Mouse (Mus musculus) forelimb bud, embryonic 11.5 days (tissue): ENCODE measurements at regions not wholly inside any gene's neighbourhood (a gene's known extent, or its start where the extent isn't known, plus 50 kb on each side); places are given as distances from the start of the nearest gene placed in this dataset.
"Not testable (repeated sequence)": the region's sequence is repeated elsewhere in the genome, so short reads cannot be mapped to it uniquely, and the experiment has no call there.

Experiments used
- DNase-seq: peaks from one replicate; pipeline ENCODE4 v3.0.0-alpha.2; 2012; ENCODE audit warnings: low read depth, low spot score

DNA sequence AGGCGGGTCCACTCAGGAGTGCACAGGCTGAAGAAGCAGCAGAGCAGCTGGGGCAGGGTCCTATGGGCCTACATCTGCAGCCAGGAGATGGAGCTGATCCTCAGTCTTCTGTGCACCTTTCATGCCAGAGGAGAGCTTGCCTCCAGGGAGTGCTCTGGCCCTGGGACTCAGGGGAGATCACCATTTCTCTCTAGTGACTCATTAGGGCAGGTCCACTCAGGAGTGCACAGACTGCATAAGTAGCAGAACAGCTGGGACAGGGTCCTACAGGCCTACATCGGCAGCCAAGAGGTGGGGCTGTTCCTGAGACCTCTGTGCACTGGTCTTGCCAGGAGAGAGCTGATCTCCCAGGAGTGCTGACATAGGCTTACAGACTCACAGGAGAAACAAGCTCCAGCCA is 159.4 kb upstream of the Gm21897 start:
- DNase-seq = no peak

DNA sequence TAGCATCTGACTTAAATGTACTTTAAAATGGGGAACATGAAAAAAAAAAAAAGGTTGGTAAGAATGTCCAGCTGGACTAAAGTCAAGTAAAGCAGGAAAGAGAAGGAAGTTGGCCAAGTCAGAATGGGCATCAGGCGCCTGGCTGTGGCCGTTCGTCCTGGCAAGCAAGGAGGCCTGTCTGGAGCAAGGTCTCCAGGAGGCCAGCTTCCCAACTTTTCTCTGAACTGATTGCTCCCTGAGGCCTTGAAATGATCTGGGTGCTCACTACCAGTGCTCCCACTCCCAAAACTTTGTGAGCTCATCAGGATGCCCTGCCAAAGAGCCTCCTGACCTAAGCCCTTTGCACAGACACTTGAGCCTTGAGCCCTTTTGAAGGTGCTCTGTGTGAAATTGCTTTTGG is 141.7 kb upstream of the Gm21897 start:
- DNase-seq = no peak

DNA sequence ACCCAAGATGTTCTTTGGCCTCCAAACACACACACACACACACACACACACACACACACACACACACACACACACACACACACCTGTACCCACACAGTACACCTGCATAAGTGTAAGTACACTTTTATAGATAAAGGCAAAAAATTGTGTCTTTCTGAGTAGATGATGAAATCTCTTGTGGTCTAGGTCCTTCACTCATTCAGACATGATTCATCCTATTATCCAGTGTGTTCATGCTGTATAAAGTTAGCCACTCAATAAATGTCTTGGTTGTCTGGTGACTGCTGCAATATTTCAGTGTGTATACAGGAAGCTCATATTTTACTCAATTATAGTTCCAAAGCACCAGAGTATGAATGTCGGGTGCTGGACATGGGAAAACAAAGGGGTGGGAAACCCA is 131.5 kb upstream of the Gm21897 start:
- no peak for DNase-seq

DNA sequence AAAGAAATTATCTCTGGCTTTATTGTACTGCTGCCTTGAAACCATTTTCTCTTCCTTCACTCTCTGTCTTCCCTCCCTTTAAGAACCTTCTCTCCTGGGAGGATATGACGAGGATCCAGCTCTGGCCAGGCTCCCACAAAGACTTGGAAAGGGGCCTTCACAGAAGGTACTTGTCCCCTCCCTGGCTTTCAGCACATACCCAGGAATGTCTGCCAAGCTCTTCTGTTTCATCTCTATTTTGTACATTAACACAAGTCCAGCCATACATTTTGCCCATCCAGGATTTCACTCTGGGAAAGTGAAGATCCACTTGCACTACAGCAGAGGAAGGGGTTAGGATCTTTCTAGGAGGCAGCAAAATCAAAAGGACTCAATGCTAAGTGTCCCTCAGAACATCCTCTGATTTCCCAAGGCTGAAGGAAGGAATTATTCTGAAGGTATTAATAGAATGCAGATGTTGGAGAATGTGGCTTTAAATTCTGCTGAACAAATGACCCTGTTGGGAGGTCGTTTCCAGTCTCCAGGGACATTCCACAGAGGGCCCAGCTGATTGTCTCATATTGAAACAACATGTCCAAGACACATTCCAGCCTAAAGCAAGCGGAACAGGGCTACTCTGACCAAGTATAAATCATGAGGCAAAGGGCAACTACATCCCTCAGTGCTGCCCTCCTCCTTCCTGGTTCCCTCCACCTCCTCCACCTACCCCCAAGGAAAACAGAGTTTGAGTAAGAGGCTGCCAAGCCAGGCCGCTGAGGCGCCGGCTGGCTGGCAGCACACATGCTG is 122.1 kb upstream of the Gm21897 start:
- peak; percentile 93 for DNase-seq

DNA sequence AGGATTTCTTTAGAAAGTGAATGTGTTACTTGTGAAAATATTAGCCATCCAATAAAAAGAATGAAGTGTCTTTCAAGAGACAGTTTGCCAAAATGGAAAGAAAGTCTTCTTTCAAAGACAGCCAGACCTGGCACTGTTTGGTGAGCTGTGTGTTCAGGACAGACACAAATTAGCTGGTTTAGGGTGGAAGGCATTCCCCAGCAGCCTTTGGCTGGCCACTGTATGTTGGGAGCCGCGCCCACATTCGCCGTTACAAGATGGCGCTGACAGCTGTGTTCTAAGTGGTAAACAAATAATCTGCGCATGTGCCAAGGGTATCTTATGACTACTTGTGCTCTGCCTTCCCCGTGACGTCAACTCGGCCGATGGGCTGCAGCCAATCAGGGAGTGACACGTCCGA is 121.3 kb upstream of the Gm21897 start:
- DNase-seq = not testable (repeated sequence)

DNA sequence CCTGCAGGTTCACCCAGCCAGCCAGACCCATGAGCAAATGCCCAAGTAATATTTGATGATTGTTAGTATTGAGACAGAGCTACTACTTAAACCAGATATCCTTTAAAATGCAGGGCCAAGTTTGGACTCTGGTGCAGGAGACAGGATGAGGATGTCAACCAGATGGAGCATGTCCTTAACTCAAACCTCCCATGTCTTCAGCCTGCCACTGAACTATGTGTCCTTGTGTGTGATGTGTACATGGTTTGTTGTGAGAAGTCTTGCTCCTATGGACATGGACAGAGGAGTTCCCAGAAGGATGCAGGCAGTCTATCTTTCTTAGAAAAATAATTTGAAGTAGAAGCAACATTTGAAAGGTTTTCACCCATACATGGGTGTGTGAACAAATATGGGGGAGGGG is 120.4 kb upstream of the Gm21897 start:
- no peak for DNase-seq

DNA sequence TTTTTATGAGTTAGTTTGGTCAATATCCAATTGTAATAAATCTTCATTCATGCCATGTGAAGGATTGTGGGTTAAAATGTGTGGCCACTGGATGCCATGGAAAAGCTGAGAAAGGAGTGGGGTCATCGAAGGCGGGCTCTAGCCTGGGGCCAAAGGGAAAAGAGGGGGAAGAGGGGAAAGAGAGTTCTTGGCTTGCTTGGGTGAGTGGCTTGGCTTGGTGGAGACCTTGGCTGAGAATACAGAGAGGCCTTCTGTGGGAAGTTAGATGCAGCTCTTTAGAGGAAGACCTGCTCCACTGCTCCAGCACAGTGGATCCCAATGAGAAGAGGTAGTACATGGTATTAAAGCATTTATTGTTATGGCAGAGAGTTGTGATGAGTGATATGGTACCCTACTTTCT is 101.3 kb upstream of the Gm21897 start:
- DNase-seq = no peak

DNA sequence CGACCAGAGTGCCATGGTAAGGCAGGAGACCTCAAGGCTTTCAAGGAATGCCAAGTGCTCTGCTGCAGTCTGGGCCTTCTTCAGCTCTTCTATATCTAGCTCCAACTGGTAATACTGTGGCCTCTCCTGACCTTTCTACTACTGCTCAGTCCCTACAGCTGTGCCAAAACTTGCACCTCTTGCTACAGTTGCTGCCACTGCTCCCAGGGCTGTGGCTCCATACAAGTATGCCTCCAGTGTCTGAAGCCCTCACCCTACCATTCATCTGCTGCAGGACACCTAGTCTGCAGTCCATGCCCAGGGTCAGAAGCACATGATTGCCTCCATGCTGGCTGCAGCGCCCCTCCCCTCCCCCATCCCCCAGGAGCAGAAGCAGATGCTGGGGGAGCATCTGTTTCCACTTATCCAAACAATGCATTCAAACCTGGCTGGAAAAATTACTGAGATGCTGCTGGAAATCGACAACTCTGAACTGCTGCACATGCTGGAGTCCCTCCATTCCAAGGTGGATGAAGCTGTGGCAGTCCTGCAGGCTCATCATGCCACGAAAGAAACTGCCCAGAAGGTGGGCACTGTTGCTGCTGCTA is 96.2 kb upstream of the Gm21897 start:
- DNase-seq = peak; percentile 86

DNA sequence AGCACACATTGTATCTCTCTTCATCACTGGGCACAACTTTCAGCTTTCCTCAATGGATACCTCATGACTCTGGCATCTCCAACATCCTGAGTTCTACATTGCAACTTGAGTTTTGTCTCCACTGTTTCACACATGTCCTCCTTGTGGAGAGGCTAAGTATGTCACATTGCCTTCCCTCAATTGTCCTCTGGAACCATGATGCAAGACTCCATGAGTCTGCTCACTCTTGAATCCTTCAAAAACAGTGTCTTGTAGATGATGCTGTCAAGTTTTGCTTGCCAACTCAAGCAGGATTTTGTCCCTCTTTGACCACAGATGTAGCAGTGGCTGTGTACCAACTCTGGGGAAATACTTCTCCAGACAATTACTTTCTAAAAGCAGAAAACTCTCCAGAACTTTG is 79.4 kb upstream of the Gm21897 start:
- no peak for DNase-seq

DNA sequence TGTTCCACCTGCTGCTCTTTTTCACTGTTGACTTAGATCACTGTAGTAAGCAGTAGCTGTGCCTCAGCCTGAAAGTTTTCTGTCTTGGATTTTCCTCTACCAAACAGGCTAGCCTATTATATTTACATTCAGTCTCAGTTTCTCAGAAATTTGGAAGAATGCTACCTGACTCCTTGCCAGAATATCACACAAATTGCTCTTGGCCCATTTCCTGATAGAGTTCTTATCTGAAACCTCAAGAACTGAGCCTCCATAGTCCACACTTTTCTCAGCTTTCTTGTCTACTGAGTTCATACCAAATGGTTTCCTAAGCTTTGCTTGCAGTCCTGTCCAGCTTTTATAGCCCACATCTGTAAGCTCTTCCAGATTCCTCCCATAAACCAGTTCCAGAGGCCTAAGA is 78.8 kb upstream of the Gm21897 start:
- no peak for DNase-seq

DNA sequence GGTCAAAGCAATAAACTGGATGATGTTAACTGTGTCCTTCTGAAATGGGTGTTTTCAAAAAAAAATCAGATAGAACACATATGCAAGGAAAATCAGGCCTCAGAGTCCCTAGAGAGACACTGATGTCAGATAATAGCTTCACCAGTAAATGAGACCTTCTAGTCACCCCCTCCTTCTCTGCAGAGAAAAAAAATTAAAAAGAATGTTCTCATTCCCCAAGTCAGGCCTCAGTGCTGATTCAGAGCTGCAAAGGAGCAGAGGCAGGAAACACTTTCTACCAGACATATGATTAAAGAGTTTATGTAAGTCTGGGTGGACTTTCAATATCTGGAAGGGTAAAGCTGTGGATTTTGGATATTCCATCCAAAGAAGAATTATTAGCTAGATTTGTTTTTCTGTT is 67.1 kb upstream of the Gm21897 start:
- no peak for DNase-seq

DNA sequence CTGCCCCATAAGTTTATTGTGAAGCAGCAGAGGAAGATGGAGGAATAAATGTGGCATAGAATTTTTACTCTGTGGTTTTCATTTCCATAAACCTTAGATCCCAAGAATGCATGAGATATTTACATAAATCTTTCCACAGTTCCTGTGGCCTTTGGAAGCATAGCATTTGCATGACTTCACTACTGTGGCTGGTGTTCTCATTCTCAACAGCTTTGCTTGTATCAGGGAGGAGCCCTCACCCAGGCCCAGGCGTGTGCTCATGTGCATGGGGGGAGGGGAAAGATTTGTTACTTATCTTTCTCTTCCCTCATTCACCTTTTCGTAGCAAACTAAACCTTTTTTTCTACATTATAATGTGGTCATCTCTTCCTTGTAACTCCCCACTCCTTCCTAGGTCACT is 65.6 kb upstream of the Gm21897 start:
- no peak for DNase-seq

DNA sequence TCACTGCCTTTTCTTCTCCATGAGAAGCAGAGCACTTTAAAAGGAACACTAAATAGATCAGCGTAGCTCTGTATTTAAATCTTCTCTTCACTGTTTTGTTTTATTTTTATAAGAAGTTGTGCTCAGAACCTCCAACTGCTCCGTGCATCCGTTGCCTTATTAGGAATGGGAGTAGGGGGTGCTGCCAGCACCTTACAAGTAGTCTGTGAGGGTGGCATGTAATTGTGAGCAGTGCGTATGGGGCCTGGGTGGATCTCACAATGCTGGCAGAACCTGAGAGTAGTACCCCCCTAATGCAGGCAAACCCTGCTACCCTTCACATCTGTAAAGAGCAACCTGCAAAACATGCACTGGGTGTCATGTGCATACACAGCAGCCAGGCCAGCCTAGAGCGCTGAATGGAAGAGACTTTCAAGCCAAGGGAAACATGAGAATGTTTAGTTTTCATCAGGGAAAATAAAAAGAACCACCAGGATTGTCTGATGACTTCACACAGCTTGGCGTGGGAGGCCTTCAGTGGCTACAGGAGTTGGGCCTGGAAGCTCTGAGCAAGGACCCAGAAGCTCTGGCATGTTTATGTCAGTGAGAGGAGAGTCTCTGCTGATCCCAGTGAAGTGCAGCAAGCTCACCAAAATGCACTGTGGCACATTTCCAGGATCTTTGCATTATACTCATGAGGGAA is 64.5 kb upstream of the Gm21897 start:
- DNase-seq = no peak

DNA sequence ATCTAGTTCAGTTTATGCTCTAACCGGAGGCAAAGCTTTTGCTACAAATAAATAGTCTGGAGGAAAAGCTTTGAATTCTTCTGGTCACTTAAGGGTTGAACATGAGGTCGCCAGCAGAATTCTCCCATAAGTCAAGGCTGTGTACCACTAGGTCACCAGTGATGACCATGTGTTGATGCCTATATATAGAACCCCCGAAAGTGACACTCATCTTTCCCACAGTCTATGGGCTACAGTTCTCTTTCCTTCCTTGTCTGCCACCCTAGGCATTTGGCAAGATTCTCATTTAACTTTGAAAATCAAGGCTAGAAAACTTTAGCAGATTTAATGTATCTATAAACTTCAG is 63.9 kb upstream of the Gm21897 start:
- DNase-seq = no peak

DNA sequence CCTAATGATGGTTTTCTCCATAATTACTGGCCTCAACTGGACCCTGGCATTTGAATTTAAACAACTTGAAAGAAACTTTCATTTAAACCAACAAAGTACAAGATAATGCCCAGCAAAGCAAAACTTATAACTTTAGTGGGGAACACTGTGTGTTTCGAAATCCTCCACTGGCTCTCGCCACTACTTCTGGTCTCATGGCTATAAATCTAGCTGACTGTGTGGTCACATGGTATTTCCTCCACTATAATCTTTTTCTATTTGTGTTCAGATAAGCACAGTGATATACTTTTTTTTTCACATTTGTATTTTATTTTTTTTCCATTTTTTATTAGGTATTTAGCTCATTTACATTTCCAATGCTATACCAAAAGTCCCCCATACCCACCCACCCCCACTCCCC is 62.6 kb upstream of the Gm21897 start:
- DNase-seq = no peak

DNA sequence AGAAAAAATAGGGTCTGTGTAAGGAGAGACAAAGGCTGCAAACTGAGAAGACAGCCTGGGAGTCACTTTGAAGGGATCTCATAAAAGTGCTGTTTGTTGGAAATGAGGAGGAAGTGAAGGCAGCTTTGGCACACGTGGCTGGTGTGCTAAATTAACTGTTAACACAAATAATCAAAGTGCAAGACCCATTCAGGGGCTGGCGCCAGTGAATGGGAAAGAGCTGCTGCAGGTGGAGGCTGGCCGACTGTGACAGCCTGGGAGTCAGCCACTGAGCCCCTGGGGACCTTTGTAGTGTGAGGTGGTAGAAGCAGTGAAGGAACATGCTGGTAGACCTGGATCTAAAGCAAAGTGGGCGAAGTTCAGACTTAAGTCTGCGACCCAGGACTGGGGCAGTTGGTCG is 57.8 kb upstream of the Gm21897 start:
- DNase-seq = peak; percentile 18

DNA sequence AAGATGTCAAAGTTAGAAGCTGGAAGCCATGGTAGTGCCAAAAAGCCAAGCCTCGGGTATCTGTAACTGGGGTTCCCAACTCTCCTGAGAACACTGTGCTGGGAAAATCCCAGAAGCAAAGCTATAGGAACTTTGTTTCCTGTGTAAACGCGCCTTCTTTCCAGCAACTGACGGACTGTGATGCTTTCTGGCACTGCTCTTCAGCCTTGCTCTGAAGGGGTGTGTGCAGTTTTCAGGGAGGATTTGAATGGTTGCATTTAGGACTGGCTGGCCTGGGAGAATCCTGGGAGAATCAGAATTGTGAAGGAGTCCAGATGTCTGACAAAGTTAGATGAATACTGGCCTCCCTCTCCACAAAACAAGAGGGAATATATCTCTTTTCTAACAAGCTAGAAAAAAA is 57.2 kb upstream of the Gm21897 start:
- DNase-seq = no peak
